Mouse (Mus musculus) bone marrow, adult 2 months (tissue): Measurements from ENCODE around the gene Trmt2a.

ENCODE experiments used
- CTCF ChIP-seq: fragments of 200-500 bp; IDR thresholded peaks from 2 replicates; pipeline ENCODE4 v1.5.1; 2011; ENCODE audit warnings: low read length, control low read depth; ENCODE audit not compliant: control insufficient read depth, insufficient read depth
- POLR2A ChIP-seq: fragments of 200-500 bp; IDR thresholded peaks from 2 replicates; pipeline ENCODE4 v1.6.1; 2011; ENCODE audit warnings: low read depth, mild to moderate bottlenecking, control low read depth, low read length, borderline replicate concordance; ENCODE audit not compliant: control insufficient read depth

- TF ChIP-seq CTCF = no peak
- TF ChIP-seq POLR2A = no peak
These were observed 17.4 kb upstream of the Trmt2a start for GRCm38 (mm10) chr16:18231047-18231446.
